Mouse (Mus musculus) erythroid progenitor cell, adult 5-6 weeks (primary cell): ENCODE data around the gene Rec8. TPM values are rescaled to one million over a fixed set of nuclear protein-coding genes. Genes with fewer than 3 reads are reported as not detected.

ENCODE experiments used
- ATAC-seq: replicated peaks from 2 replicates; pipeline ENCODE4 v1.8.0; 2016; ENCODE audit warnings: moderate number of reproducible peaks, mild to moderate bottlenecking, moderate TSS enrichment, inconsistent platforms; ENCODE audit not compliant: poor library complexity, low FRiP score, severe bottlenecking
- total RNA-seq, 2 experiments: library from RNA; stranded (forward) in 1 of 2; stranded (reverse) in 1 of 2; fragments of 150-400 nt in 1 of 2; fragments of 186-747, 209-891 nt in 1 of 2; gene quantifications; 2 replicates each; pipeline versions ENCODE4 v1.2.3 to v1.2.4; 2015 to 2017; ENCODE audit warnings: low replicate concordance in 2 of 2

The Rec8 gene
- total RNA-seq, 2 experiments from 2014 or later: 1.4 TPM; not detected in 1

DNA sequence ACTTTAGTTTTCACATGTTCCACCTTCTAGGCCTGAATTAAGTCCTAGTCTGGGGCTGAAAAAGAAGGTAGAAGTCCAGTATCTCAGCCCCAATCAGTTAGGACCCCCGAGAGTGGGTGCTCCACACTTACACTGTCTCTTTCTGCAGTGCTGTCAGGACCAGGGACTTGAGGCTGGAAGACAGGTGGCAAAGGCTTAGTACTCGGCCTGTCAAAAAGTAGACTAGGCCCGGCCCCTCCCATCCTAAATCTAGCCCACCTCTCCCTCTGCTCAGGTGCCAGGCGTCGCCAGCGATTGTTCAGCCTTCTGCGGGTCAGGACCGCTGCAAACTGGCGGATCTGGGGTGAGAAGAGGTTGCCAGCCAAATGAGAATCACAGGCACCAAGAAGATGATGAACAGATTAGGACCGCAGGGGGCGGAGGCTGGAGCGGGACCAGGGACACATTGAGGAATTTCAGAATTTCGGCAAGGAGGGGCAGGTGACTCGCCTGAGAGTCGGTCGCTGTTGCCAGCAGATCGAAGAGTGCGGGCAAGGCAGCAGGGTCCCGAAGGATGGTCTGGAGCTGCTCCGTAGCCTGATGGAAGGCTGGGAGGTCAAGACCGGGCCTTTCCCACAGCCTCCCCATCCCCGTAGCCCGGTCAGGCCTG, 17.2 kb downstream of the Rec8 start:
- 0 out of 2 replicates have a peak, but pooled peaks have one; percentile 12 for ATAC-seq

GRCm38 (mm10) chr14:55635523-55636007, 17.7 kb downstream of the Rec8 start, which contains the start of gene Ipo4:
Gene Ipo4 (minus strand): TSS chr14:55635957.
- peak; percentile 80 for ATAC-seq

DNA sequence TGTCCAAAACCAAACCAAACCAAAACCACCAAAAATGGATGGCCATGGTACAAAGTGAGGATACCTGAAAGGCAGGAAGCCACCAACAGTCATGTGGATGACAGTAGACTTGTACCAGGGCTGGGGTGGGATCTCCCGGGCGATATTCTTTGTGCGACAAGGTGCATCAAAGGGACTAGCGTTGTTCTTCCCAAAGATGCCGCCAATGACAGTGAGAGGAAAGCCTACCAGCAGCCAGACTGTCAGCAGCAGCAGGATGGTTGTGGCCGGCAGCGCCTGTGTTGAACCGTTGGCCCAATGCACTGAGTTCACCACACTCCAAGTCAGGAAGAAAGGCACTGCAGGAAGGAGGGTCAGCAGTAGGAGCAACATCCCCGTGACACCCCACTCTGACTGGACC, 20.0 kb downstream of the Rec8 start, which contains the start of gene Gm49378:
Gm49378 (minus strand) TSS at position 101 of the 400 bp plus-strand sequence.
- ATAC-seq: no peak

- ATAC-seq: no peak
Measured at GRCm38 (mm10) chr14:55640816-55641215, 23.0 kb downstream of the Rec8 start.

DNA sequence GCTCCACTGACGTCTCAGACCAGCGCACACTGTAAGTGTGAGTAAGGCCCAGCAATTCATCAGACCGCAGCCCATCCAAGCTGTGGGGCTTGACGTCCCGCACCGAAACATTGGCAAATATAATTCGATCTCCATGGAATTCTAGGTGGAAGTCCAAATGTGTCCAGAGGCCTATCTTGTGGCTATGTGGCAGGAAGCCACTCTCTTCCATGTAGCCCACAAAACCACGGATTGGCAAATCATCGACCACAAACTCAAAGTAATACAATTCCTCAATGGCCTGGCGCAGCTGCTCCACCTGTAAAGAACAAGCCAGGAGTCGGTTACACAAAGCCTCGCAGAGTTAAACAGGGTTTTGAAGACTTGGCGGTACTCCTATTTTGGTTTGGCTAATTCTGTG, 23.5 kb downstream of the Rec8 start:
- ATAC-seq: no peak

- ATAC-seq: no peak
Measured at GRCm38 (mm10) chr14:55642679-55643059, 24.8 kb downstream of the Rec8 start.

DNA sequence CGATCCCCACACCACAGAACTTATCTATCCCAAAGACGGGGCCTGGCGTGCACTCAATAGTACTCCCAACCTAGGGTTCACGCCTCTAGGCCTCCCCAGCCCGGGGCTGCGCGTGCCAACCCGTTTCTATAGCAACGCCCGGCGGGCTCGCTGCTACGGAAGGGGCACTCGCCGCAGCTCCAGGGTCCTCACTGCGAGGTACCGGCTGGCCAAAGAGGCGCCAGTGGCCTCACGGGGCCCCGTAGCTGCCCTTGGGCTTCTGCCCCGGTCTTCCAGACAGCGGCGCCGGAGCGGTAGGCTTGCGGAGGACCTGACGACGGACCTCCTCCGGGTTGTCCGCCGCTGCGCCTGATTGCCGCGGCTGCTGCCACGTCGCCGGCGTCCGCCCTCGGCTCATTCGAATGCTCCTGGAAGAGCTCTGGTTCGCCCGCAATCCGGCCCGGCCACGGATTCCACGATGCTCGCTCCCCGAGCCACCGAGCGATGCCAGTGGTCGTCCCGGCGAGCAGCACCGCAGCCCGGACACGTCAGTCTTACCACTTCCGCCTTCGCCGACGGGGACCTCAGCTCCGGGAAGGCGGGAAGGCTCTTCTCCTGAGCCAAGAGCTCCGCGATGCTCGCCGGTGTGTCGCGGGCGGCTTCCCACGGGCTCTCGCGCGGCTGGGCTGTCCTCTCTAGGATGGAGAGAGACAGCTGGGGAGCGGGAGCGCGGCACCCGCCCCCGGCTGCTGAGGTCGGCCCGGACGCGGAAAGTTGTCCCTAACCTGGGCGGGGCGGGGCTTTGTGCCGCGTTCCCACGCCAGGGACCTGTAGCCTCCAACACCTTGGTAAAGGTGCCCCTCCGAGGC, 25.4 kb downstream of the Rec8 start, which contains the start of gene Tm9sf1:
Tm9sf1 (minus strand) TSS at position 747 of the 848 bp plus-strand sequence.
- ATAC-seq: peak; percentile 84

DNA sequence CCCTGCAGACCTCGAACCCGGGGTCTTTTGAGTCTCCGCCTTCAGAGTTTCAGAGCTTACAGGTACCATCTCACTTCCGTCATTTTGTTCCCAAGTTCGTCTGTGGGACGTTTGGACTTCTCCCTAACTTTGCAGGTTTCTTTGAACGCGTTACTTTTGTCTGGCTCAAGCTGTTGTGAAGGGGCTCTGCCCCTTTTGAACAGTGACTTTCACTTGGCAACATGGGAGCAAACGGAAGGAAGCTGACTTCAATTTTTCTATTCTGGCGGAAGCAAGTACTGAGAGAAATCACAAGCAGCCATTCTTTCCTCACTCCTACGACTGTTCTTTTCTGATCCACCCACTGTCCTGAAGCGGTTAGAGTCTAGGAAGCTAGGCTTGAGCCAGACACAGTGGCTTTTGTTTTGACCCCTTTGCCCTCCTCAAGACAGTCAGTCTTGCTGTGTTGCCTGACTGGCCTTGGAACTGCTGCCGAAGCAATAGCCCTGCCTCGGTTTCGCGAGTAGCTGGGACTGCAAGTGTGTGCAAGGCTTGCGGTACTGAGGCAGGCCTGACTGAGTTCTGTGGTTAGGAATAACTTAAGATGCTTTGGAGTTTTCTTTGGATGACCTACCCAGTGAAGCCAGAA, 26.5 kb downstream of the Rec8 start:
- ATAC-seq: no peak

DNA sequence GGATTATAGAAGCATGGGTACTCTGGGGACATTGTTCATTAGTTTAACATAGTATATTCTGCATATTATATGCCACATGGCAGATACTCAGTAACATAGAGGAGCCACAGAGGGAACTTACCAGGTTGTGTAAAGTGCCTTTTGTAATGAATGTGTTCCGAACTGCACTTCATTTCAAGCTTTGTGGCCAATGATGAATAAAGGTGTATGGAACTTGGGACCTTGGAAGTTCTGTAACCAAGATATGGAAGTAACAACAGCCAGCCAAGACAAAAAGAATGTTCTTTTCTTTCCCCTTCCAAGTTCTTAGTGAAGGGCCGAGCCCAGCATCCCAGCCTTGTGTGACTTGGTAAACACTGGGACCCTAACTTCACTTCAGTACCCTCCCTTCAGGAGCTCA, 32.0 kb downstream of the Rec8 start, which contains the start of gene Tssk4:
Tssk4 (plus strand) TSS at position 301 of the 400 bp plus-strand sequence.
- ATAC-seq: no peak

DNA sequence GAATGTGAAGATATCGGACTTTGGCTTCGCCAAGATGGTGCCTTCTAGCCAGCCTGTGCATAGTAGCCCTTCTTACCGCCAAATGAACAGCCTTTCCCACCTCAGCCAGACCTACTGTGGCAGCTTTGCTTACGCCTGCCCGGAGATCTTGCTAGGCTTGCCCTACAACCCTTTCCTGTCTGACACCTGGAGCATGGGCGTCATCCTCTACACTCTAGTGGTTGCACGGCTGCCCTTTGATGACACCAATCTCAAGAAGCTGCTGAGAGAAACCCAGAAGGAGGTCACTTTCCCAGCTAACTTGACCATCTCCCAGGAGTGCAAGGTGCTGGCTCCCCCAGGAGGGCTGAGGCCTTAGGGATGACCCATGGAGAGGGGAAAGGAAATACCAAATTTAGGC, 33.7 kb downstream of the Rec8 start:
- ATAC-seq: no peak

DNA sequence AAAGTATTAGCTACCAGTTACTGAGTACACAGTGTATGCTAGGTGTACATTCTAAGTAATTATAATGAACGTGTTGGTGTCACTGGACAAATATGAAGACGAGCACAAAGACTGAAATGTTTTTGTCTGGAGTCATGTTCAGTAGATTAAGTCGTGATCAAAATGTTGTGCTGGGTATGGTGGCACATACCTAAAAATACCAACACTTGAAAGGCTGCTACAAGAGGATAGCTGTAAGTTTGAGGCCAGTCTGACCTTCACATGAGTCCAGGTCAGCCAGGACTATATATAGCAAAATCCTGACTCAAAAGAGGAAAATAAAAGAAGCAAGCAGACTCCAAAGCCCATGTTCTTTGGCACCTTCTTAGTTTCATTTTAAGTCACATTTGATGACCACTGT, 39.1 kb downstream of the Rec8 start:
- ATAC-seq: no peak

DNA sequence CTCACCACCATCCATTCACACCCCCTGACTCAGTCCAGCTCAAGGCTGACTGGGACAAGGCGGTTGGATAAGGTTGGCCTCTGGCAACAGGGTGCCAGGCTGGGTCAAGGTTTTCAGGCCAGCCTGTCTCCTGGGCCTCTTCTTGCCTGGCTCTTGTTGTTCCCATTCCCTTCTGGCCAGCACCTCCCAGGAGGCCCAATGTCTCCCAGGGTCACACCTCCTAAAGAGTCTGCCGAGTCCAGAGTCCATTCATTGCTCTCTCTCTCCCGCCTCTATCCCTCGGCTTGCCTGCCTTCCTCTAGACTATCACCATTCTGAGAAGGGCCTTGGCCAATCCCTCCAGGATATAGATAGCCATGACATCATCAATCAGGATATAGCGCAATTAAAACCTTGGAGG, 40.2 kb downstream of the Rec8 start:
- no peak for ATAC-seq

DNA sequence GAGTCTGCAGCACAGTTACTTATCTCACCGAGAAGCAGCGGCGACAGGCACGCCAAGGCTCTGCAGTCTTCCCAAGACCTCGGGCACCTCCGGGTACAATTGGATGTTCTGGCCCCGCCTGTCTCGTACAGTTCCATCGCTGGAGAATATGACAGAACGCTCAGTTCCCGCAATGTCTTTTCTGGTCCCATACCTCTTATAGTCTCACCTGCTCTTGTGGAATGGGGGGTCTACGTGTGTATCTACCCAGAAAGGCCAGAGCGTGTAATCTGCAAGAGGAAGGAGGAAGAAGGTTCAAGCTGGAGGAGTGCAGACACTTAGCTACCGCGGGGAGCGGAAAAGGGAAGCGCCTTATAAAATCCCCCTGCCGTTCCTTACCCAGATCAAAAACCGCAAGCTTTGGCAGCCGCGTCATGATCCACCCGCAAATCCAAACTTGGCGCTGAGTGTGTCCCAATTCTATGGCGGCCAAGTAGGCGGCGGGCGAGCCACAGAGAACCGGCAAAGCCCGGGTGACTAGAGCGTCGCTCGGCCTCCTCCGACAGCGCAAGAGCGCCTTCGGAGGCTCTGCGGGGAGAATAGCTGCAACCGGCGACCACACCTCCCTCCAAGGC, 42.2 kb downstream of the Rec8 start, which contains the start of gene Mdp1:
Mdp1 (minus strand) TSS at position 549 of the 614 bp plus-strand sequence.
- peak; percentile 98 for ATAC-seq

DNA sequence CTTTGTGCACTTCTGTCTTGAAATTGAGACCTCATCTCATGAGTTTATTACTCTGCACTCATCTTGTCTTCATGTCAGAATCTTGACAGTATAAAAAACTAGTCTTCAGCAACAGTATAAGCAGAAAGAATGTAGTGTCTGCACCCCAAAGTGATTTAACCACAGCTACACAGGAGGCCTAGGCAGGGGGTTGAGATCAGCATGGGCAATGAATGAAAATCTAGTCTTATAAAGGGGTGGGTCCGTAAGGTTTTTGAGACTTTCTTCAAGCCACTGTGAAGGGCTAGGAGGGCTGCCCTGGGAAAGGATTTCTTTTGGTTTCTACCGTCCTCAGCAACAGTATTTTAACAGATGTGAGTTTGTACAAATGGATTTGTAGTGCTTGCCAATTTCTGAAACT, 42.8 kb downstream of the Rec8 start:
- ATAC-seq: 0 out of 2 replicates have a peak, but pooled peaks have one; percentile 12

- peak; percentile 21 for ATAC-seq
Measured at GRCm38 (mm10) chr14:55671486-55671832, 53.6 kb downstream of the Rec8 start.

- ATAC-seq: peak; percentile 97
Measured at GRCm38 (mm10) chr14:55671833-55672740, 54.2 kb downstream of the Rec8 start, which contains the start of the genes Gmpr2 and Nedd8. Gene Gmpr2 (plus strand): TSS chr14:55671941. Gene Nedd8 (minus strand): TSS chr14:55672124.

GRCm38 (mm10) chr14:55672741-55673060, 54.9 kb downstream of the Rec8 start:
- ATAC-seq: no peak
